Mouse (Mus musculus): ENCODE data around the gene Rarres1. TPM values are rescaled to one million over a fixed set of nuclear protein-coding genes. Genes with fewer than 3 reads are reported as not detected.

The Rarres1 gene
- polyA plus RNA-seq, 1 experiment, result 0.03 TPM

GRCm38 (mm10) chr3:67498773-67499405 lies 16.4 kb downstream of the Rarres1 start:
- H3K4me1 ChIP-seq (ENCODE audit: control insufficient read depth), result peaks cover 7% of the 10 kb centered on the region
- peaks cover 7% of the 10 kb centered on the region; the same call in 1 of the 2 replicates for H3K9me3 ChIP-seq (ENCODE audit: control insufficient read depth, low read length)
- no peak overlapping the region for H3K4me3 ChIP-seq (replicated peaks)

GRCm38 (mm10) chr3:67497998-67498397 lies 17.3 kb downstream of the Rarres1 start:
- H3K36me3 ChIP-seq (ENCODE audit: control insufficient read depth), result no peaks in the 10 kb centered on the region
- H3K9me3 ChIP-seq (ENCODE audit: control insufficient read depth, low read length), result peaks cover 7% of the 10 kb centered on the region; the same call in 1 of the 2 replicates
- TF ChIP-seq GATA1 (IDR thresholded peaks at IDR 0.05; ENCODE audit: low read length), result no peak
- TF ChIP-seq TAL1 (IDR thresholded peaks at IDR 0.05; ENCODE audit: low read length), result no peak
- no peak overlapping the region for H3K4me3 ChIP-seq (replicated peaks)
- H3K27me3 ChIP-seq (ENCODE audit: control insufficient read depth), result no peaks in the 10 kb centered on the region
- peaks cover 7% of the 10 kb centered on the region for H3K4me1 ChIP-seq (ENCODE audit: control insufficient read depth)

More at GRCm38 (mm10) chr3:67498773-67499405, 16.4 kb downstream of the Rarres1 start:
- TF ChIP-seq GATA1 (IDR thresholded peaks at IDR 0.05; ENCODE audit: low read length) (no peak), TAL1 (IDR thresholded peaks at IDR 0.05; ENCODE audit: low read length) (no peak)
- H3K27me3 ChIP-seq (ENCODE audit: control insufficient read depth), result no peaks in the 10 kb centered on the region
- H3K36me3 ChIP-seq (ENCODE audit: control insufficient read depth), result no peaks in the 10 kb centered on the region

GRCm38 (mm10) chr3:67496310-67496709 lies 19.0 kb downstream of the Rarres1 start:
- peaks cover 7% of the 10 kb centered on the region for H3K4me1 ChIP-seq (ENCODE audit: control insufficient read depth)
- no peaks in the 10 kb centered on the region for H3K36me3 ChIP-seq (ENCODE audit: control insufficient read depth)
- TF ChIP-seq TAL1 (IDR thresholded peaks at IDR 0.05; ENCODE audit: low read length) (no peak), GATA1 (IDR thresholded peaks at IDR 0.05; ENCODE audit: low read length) (no peak)
- peaks cover 7% of the 10 kb centered on the region; the same call in 1 of the 2 replicates for H3K9me3 ChIP-seq (ENCODE audit: control insufficient read depth, low read length)
- H3K4me3 ChIP-seq (replicated peaks), result no peak overlapping the region
- H3K27me3 ChIP-seq (ENCODE audit: control insufficient read depth), result no peaks in the 10 kb centered on the region

GRCm38 (mm10) chr3:67493132-67493531 lies 22.2 kb downstream of the Rarres1 start:
- Histone ChIP-seq H3K4me3 (replicated peaks) (no peak overlapping the region), H3K9me3 (ENCODE audit: control insufficient read depth, low read length) (no peaks in the 10 kb centered on the region), H3K36me3 (ENCODE audit: control insufficient read depth) (no peaks in the 10 kb centered on the region), H3K4me1 (ENCODE audit: control insufficient read depth) (no peaks in the 10 kb centered on the region), H3K27me3 (ENCODE audit: control insufficient read depth) (no peaks in the 10 kb centered on the region)
- no peak for TF ChIP-seq TAL1 (IDR thresholded peaks at IDR 0.05; ENCODE audit: low read length)
- TF ChIP-seq GATA1 (IDR thresholded peaks at IDR 0.05; ENCODE audit: low read length), result no peak

- Histone ChIP-seq H3K4me3 (replicated peaks) (no peak overlapping the region), H3K36me3 (ENCODE audit: control insufficient read depth) (no peaks in the 10 kb centered on the region), H3K9me3 (ENCODE audit: control insufficient read depth, low read length) (no peaks in the 10 kb centered on the region), H3K27me3 (ENCODE audit: control insufficient read depth) (no peaks in the 10 kb centered on the region), H3K4me1 (ENCODE audit: control insufficient read depth) (no peaks in the 10 kb centered on the region)
- no peak for TF ChIP-seq GATA1 (IDR thresholded peaks at IDR 0.05; ENCODE audit: low read length)
Observed at GRCm38 (mm10) chr3:67492086-67492869, 23.0 kb downstream of the Rarres1 start.

GRCm38 (mm10) chr3:67490156-67490555 lies 25.2 kb downstream of the Rarres1 start:
- TF ChIP-seq TAL1 (IDR thresholded peaks at IDR 0.05; ENCODE audit: low read length) (no peak), GATA1 (IDR thresholded peaks at IDR 0.05; ENCODE audit: low read length) (no peak)
- Histone ChIP-seq H3K36me3 (ENCODE audit: control insufficient read depth) (no peaks in the 10 kb centered on the region), H3K9me3 (ENCODE audit: control insufficient read depth, low read length) (no peaks in the 10 kb centered on the region), H3K4me1 (ENCODE audit: control insufficient read depth) (no peaks in the 10 kb centered on the region), H3K4me3 (replicated peaks) (no peak overlapping the region), H3K27me3 (ENCODE audit: control insufficient read depth) (no peaks in the 10 kb centered on the region)

GRCm38 (mm10) chr3:67485233-67485632 lies 30.1 kb downstream of the Rarres1 start:
- no peak for TF ChIP-seq TAL1 (IDR thresholded peaks at IDR 0.05; ENCODE audit: low read length)
- no peaks in the 10 kb centered on the region for H3K4me1 ChIP-seq (ENCODE audit: control insufficient read depth)
- no peaks in the 10 kb centered on the region for H3K27me3 ChIP-seq (ENCODE audit: control insufficient read depth)
- H3K9me3 ChIP-seq (ENCODE audit: control insufficient read depth, low read length), result no peaks in the 10 kb centered on the region
- H3K36me3 ChIP-seq (ENCODE audit: control insufficient read depth), result no peaks in the 10 kb centered on the region; the same call in 1 of the 2 replicates
- H3K4me3 ChIP-seq (replicated peaks), result no peak overlapping the region

GRCm38 (mm10) chr3:67482400-67482799 lies 32.9 kb downstream of the Rarres1 start:
- H3K36me3 ChIP-seq (ENCODE audit: control insufficient read depth), result peaks cover 14% of the 10 kb centered on the region
- no peak overlapping the region for H3K4me3 ChIP-seq (replicated peaks)
- TF ChIP-seq TAL1 (IDR thresholded peaks at IDR 0.05; ENCODE audit: low read length), result no peak
- no peak for TF ChIP-seq GATA1 (IDR thresholded peaks at IDR 0.05; ENCODE audit: low read length)
- H3K9me3 ChIP-seq (ENCODE audit: control insufficient read depth, low read length), result no peaks in the 10 kb centered on the region
- no peaks in the 10 kb centered on the region for H3K4me1 ChIP-seq (ENCODE audit: control insufficient read depth)
- H3K27me3 ChIP-seq (ENCODE audit: control insufficient read depth), result no peaks in the 10 kb centered on the region

GRCm38 (mm10) chr3:67479806-67480205 lies 35.5 kb downstream of the Rarres1 start:
- no peak overlapping the region for H3K4me3 ChIP-seq (replicated peaks)
- peaks cover 36% of the 10 kb centered on the region for H3K36me3 ChIP-seq (ENCODE audit: control insufficient read depth)
- no peaks in the 10 kb centered on the region for H3K4me1 ChIP-seq (ENCODE audit: control insufficient read depth)
- no peaks in the 10 kb centered on the region for H3K9me3 ChIP-seq (ENCODE audit: control insufficient read depth, low read length)
- no peak for TF ChIP-seq GATA1 (IDR thresholded peaks at IDR 0.05; ENCODE audit: low read length)
- TF ChIP-seq TAL1 (IDR thresholded peaks at IDR 0.05; ENCODE audit: low read length), result no peak
- no peaks in the 10 kb centered on the region for H3K27me3 ChIP-seq (ENCODE audit: control insufficient read depth)
